Mouse (Mus musculus): ENCODE measurements at regions not wholly inside any gene's neighbourhood (a gene's known extent, or its start where the extent isn't known, plus 50 kb on each side); places are given as distances from the start of the nearest gene placed in this dataset.

- H3K4me1 ChIP-seq, result no peaks in the 10 kb centered on the region
- WGBS, result 94% methylated on average over 3 of the region's 3 CpGs
- no peak for ATAC-seq (ENCODE audit: insufficient number of reproducible peaks, low FRiP score, low TSS enrichment, low read depth)
- H3K27ac ChIP-seq (replicated peaks), result no peak overlapping the region
- no peaks in the 10 kb centered on the region for H3K27me3 ChIP-seq
- H3K9ac ChIP-seq, result no peak overlapping the region
- no peak overlapping the region for H3K4me3 ChIP-seq (replicated peaks)
- H3K36me3 ChIP-seq, result no peaks in the 10 kb centered on the region
- no peaks in the 10 kb centered on the region for H3K9me3 ChIP-seq (replicated peaks)
- H3K4me2 ChIP-seq (replicated peaks), result no peak overlapping the region
Observed at GRCm38 (mm10) chr3:149235183-149235582, 244.8 kb upstream of the Adgrl2 start.

GRCm38 (mm10) chr3:149233691-149234131, 243.4 kb upstream of the Adgrl2 start:
- ATAC-seq (ENCODE audit: insufficient number of reproducible peaks, low FRiP score, low TSS enrichment, low read depth), result 0 out of 2 replicates have a peak, but pooled peaks have one; percentile 43
- no peak overlapping the region for H3K4me3 ChIP-seq (replicated peaks)
- no peak overlapping the region for H3K27ac ChIP-seq (replicated peaks)
- H3K4me1 ChIP-seq, result no peaks in the 10 kb centered on the region
- H3K4me2 ChIP-seq (replicated peaks), result no peak overlapping the region
- H3K9ac ChIP-seq, result no peak overlapping the region
- H3K9me3 ChIP-seq (replicated peaks), result no peaks in the 10 kb centered on the region
- WGBS, result 68% methylated on average over 8 of the region's 8 CpGs
- H3K36me3 ChIP-seq, result no peaks in the 10 kb centered on the region
- H3K27me3 ChIP-seq, result no peaks in the 10 kb centered on the region

- H3K4me3 ChIP-seq (replicated peaks), result no peak overlapping the region
- ATAC-seq (ENCODE audit: insufficient number of reproducible peaks, low FRiP score, low TSS enrichment, low read depth), result no peak
- H3K27me3 ChIP-seq, result no peaks in the 10 kb centered on the region
- H3K4me2 ChIP-seq (replicated peaks), result no peak overlapping the region
- 71% methylated on average over 7 of the region's 7 CpGs for WGBS
- no peaks in the 10 kb centered on the region for H3K9me3 ChIP-seq (replicated peaks)
- H3K9ac ChIP-seq, result no peak overlapping the region
- H3K36me3 ChIP-seq, result no peaks in the 10 kb centered on the region
- no peaks in the 10 kb centered on the region for H3K4me1 ChIP-seq
- H3K27ac ChIP-seq (replicated peaks), result no peak overlapping the region
Observed at GRCm38 (mm10) chr3:149233191-149233641, 242.9 kb upstream of the Adgrl2 start.

GRCm38 (mm10) chr3:149231346-149231745, 241.0 kb upstream of the Adgrl2 start:
- H3K9ac ChIP-seq, result no peak overlapping the region
- ATAC-seq (ENCODE audit: insufficient number of reproducible peaks, low FRiP score, low TSS enrichment, low read depth), result no peak

GRCm38 (mm10) chr3:149227556-149227955, 237.2 kb upstream of the Adgrl2 start:
- ATAC-seq (ENCODE audit: insufficient number of reproducible peaks, low FRiP score, low TSS enrichment, low read depth), result no peak

More at GRCm38 (mm10) chr3:149231346-149231745, 241.0 kb upstream of the Adgrl2 start:
- no peak overlapping the region for H3K4me2 ChIP-seq (replicated peaks)
- H3K9me3 ChIP-seq (replicated peaks), result no peaks in the 10 kb centered on the region
- no peak overlapping the region for H3K4me3 ChIP-seq (replicated peaks)
- 86% methylated on average over 3 of the region's 3 CpGs for WGBS
- H3K4me1 ChIP-seq, result no peaks in the 10 kb centered on the region
- no peaks in the 10 kb centered on the region for H3K27me3 ChIP-seq
- no peak overlapping the region for H3K27ac ChIP-seq (replicated peaks)
- no peaks in the 10 kb centered on the region for H3K36me3 ChIP-seq

GRCm38 (mm10) chr3:149226723-149227122, 236.4 kb upstream of the Adgrl2 start:
- H3K4me3 ChIP-seq (replicated peaks), result no peak overlapping the region
- H3K4me2 ChIP-seq (replicated peaks), result no peak overlapping the region
- H3K9ac ChIP-seq, result no peak overlapping the region
- no peaks in the 10 kb centered on the region for H3K9me3 ChIP-seq (replicated peaks)
- no peaks in the 10 kb centered on the region for H3K4me1 ChIP-seq
- WGBS, result 64% methylated on average over 4 of the region's 4 CpGs
- H3K36me3 ChIP-seq, result no peaks in the 10 kb centered on the region
- no peak overlapping the region for H3K27ac ChIP-seq (replicated peaks)
- no peak for ATAC-seq (ENCODE audit: insufficient number of reproducible peaks, low FRiP score, low TSS enrichment, low read depth)
- no peaks in the 10 kb centered on the region for H3K27me3 ChIP-seq

More at GRCm38 (mm10) chr3:149227556-149227955, 237.2 kb upstream of the Adgrl2 start:
- Histone ChIP-seq H3K36me3 (no peaks in the 10 kb centered on the region), H3K4me2 (replicated peaks) (no peak overlapping the region), H3K4me3 (replicated peaks) (no peak overlapping the region), H3K4me1 (no peaks in the 10 kb centered on the region), H3K27me3 (no peaks in the 10 kb centered on the region), H3K9me3 (replicated peaks) (no peaks in the 10 kb centered on the region), H3K9ac (no peak overlapping the region), H3K27ac (replicated peaks) (no peak overlapping the region)
- WGBS, result 79% methylated on average over 5 of the region's 5 CpGs

GRCm38 (mm10) chr3:149225684-149226083, 235.3 kb upstream of the Adgrl2 start:
- Histone ChIP-seq H3K4me3 (replicated peaks) (no peak overlapping the region), H3K9ac (no peak overlapping the region), H3K27me3 (no peaks in the 10 kb centered on the region), H3K36me3 (no peaks in the 10 kb centered on the region), H3K27ac (replicated peaks) (no peak overlapping the region), H3K4me1 (no peaks in the 10 kb centered on the region; the same call in 1 of the 2 replicates), H3K4me2 (replicated peaks) (no peak overlapping the region), H3K9me3 (replicated peaks) (no peaks in the 10 kb centered on the region)
- 94% methylated on average over 17 of the region's 17 CpGs for WGBS
- no peak for ATAC-seq (ENCODE audit: insufficient number of reproducible peaks, low FRiP score, low TSS enrichment, low read depth)

GRCm38 (mm10) chr3:149224271-149224670, 233.9 kb upstream of the Adgrl2 start:
- H3K9me3 ChIP-seq (replicated peaks), result no peaks in the 10 kb centered on the region
- H3K4me1 ChIP-seq, result peaks cover 3% of the 10 kb centered on the region; the same call in 1 of the 2 replicates
- H3K4me3 ChIP-seq (replicated peaks), result no peak overlapping the region
- H3K4me2 ChIP-seq (replicated peaks), result no peak overlapping the region
- ATAC-seq (ENCODE audit: insufficient number of reproducible peaks, low FRiP score, low TSS enrichment, low read depth), result no peak
- no peak overlapping the region for H3K27ac ChIP-seq (replicated peaks)
- no peak overlapping the region for H3K9ac ChIP-seq
- no peaks in the 10 kb centered on the region for H3K27me3 ChIP-seq
- WGBS, result 56% methylated on average over 4 of the region's 4 CpGs
- H3K36me3 ChIP-seq, result no peaks in the 10 kb centered on the region

GRCm38 (mm10) chr3:149223776-149224175, 233.4 kb upstream of the Adgrl2 start:
- WGBS, result 78% methylated on average over 5 of the region's 5 CpGs
- Histone ChIP-seq H3K4me2 (replicated peaks) (no peak overlapping the region), H3K4me3 (replicated peaks) (no peak overlapping the region)

GRCm38 (mm10) chr3:149220958-149221357, 230.6 kb upstream of the Adgrl2 start:
- no peak for ATAC-seq (ENCODE audit: insufficient number of reproducible peaks, low FRiP score, low TSS enrichment, low read depth)
- Histone ChIP-seq H3K4me3 (replicated peaks) (no peak overlapping the region), H3K9me3 (replicated peaks) (no peaks in the 10 kb centered on the region), H3K27ac (replicated peaks) (no peak overlapping the region), H3K4me1 (peaks cover 8% of the 10 kb centered on the region), H3K4me2 (replicated peaks) (no peak overlapping the region), H3K27me3 (no peaks in the 10 kb centered on the region), H3K9ac (no peak overlapping the region), H3K36me3 (no peaks in the 10 kb centered on the region)
- 68% methylated on average over 4 of the region's 4 CpGs for WGBS

More at GRCm38 (mm10) chr3:149223776-149224175, 233.4 kb upstream of the Adgrl2 start:
- no peaks in the 10 kb centered on the region for H3K27me3 ChIP-seq
- no peaks in the 10 kb centered on the region for H3K9me3 ChIP-seq (replicated peaks)
- no peak overlapping the region for H3K27ac ChIP-seq (replicated peaks)
- no peaks in the 10 kb centered on the region for H3K36me3 ChIP-seq
- H3K9ac ChIP-seq, result no peak overlapping the region
- ATAC-seq (ENCODE audit: insufficient number of reproducible peaks, low FRiP score, low TSS enrichment, low read depth), result no peak
- H3K4me1 ChIP-seq, result peaks cover 3% of the 10 kb centered on the region; the same call in 1 of the 2 replicates

- WGBS, result 66% methylated on average over 8 of the region's 8 CpGs
- Histone ChIP-seq H3K9me3 (replicated peaks) (no peaks in the 10 kb centered on the region), H3K4me2 (replicated peaks) (no peak overlapping the region), H3K4me1 (peaks cover 8% of the 10 kb centered on the region), H3K4me3 (replicated peaks) (no peak overlapping the region), H3K36me3 (no peaks in the 10 kb centered on the region), H3K27me3 (no peaks in the 10 kb centered on the region), H3K9ac (no peak overlapping the region), H3K27ac (replicated peaks) (no peak overlapping the region)
- ATAC-seq (ENCODE audit: insufficient number of reproducible peaks, low FRiP score, low TSS enrichment, low read depth), result no peak
Observed at GRCm38 (mm10) chr3:149220304-149220951, 230.1 kb upstream of the Adgrl2 start.

Measured in embryonic facial prominence, embryonic 15.5 days (tissue).